Comparison of ENCODE assay signal across 27 mouse cellular contexts in genomic region chr19:45417601-45418000, GRCm38 (mm10). TPM values are rescaled to one million over a fixed set of nuclear protein-coding genes. Genes with fewer than 3 reads are reported as not detected.
DNase-seq lines count a peak whose midpoint lies in the region; ATAC-seq and TF ChIP-seq lines count a peak whose summit lies in the region.
"Had no signal": no experiment of that assay in that cellular context is flagged by ENCODE, and none has a peak within 500 bp of the region (broad histone marks: within the 10 kb centered on the region; RNA-seq: fewer than 3 reads in every experiment).

No protein-coding gene starts in this region.

- no peaks in the 10 kb centered on the region for H3K9me3 ChIP-seq in kidney, postnatal 0 days (replicated peaks; ENCODE audit: low read length)
- H3K9me3 ChIP-seq: embryonic facial prominence, embryonic 13.5 days; embryonic facial prominence, embryonic 15.5 days; forebrain, embryonic 10.5 days; forebrain, embryonic 12.5 days; G1E had no signal

- no peak overlapping the region for H3K4me3 ChIP-seq in kidney, postnatal 0 days (replicated peaks; ENCODE audit: low read depth, low read length)
- H3K4me3 ChIP-seq: embryonic facial prominence, embryonic 13.5 days; embryonic facial prominence, embryonic 15.5 days; erythroblast, embryonic 14.5 days; forebrain, embryonic 10.5 days; forebrain, embryonic 12.5 days had no signal

- no peaks in the 10 kb centered on the region for H3K4me1 ChIP-seq in kidney, postnatal 0 days (replicated peaks; ENCODE audit: insufficient read depth, low read length)

- TF ChIP-seq CTCF in kidney, postnatal 0 days (IDR thresholded peaks at IDR 0.05; ENCODE audit: low read depth), result no peak
- no peak for TF ChIP-seq CTCF in Patski (IDR thresholded peaks at IDR 0.05)

- no peaks in the 10 kb centered on the region for H3K36me3 ChIP-seq in kidney, postnatal 0 days (ENCODE audit: insufficient read depth, low read length)
- H3K36me3 ChIP-seq: embryonic facial prominence, embryonic 15.5 days; forebrain, embryonic 12.5 days had no signal

- ATAC-seq in kidney, postnatal 0 days (replicated peaks; ENCODE audit: low FRiP score, low read depth), result 0 out of 2 replicates have a peak, but pooled peaks have one; percentile 21
- ATAC-seq in Patski, result no peak
- ATAC-seq: CD4-positive, CD25-positive, alpha-beta regulatory T cell, adult 4 months; forebrain, embryonic 14.5 days; forebrain, embryonic 16.5 days had no signal

- in situ Hi-C loops in Patski (cut with MboI; ENCODE audit: low pct_unique_long_range_greater_than_20kb), result no loop called here

- peak; percentile 26 for DNase-seq in adrenal gland, adult 2 months
- DNase-seq in adrenal gland, adult 18-20 months (ENCODE audit: low spot score in 2 of 2), result no peak
- DNase-seq in kidney, adult 9 months, result peak; percentile 62
- DNase-seq in kidney, postnatal 25 days, result no peak
- peak; percentile 12 for DNase-seq in kidney, postnatal 0 days (ENCODE audit: low spot score)
- no peak for DNase-seq in kidney, postnatal 4 days
- peak; percentile 7 for DNase-seq in Patski (ENCODE audit: low read depth, low spot score)
- DNase-seq: adrenal gland, postnatal 10 days; adrenal gland, postnatal 25 days; B cell, adult 2 months; cerebellum, adult 11 months; cerebellum, adult 18-20 months; cerebellum, adult 8-10 months; cerebellum, adult 9-11 months; cerebellum, postnatal 14 days; cerebellum, postnatal 36 days; embryo, embryonic 11 days had no signal

- no peak overlapping the region for H3K27ac ChIP-seq in kidney, postnatal 0 days
- H3K27ac ChIP-seq: embryonic facial prominence, embryonic 13.5 days; embryonic facial prominence, embryonic 15.5 days; forebrain, embryonic 10.5 days; forebrain, embryonic 12.5 days had no signal

- no peak overlapping the region for H3K4me2 ChIP-seq in kidney, postnatal 0 days (ENCODE audit: low read length)
- H3K4me2 ChIP-seq: embryonic facial prominence, embryonic 13.5 days; embryonic facial prominence, embryonic 15.5 days; forebrain, embryonic 12.5 days had no signal

- CTCF ChIA-PET in Patski (lab: Charles Lee), result interaction anchor here (1.1 to 1.4 kb wide), 2 partner anchors 9 to 14 kb away, joined by 4 read pairs; no protein-coding TSS in a partner anchor

- POLR2A ChIA-PET in Patski (lab: Charles Lee), result no interaction called here

- no peaks in the 10 kb centered on the region for H3K27me3 ChIP-seq in kidney, postnatal 0 days (ENCODE audit: insufficient read depth, low read length)
- no peaks in the 10 kb centered on the region for H3K27me3 ChIP-seq in Patski
- H3K27me3 ChIP-seq: CH12.LX; embryonic facial prominence, embryonic 13.5 days; embryonic facial prominence, embryonic 15.5 days; forebrain, embryonic 12.5 days had no signal

- H3K9ac ChIP-seq in kidney, postnatal 0 days (ENCODE audit: low read depth, low read length), result no peak overlapping the region
- H3K9ac ChIP-seq: embryonic facial prominence, embryonic 13.5 days; embryonic facial prominence, embryonic 15.5 days; forebrain, embryonic 12.5 days had no signal

RNA-seq across cellular contexts. Expression of gene Btrc, which starts 54.1 kb away (rescaled TPM):
- 10 to 100 TPM; 31.7 to 34.8 TPM for total RNA-seq in adrenal gland, adult 2 months (2021)
- polyA plus RNA-seq in adrenal gland, adult 2 months (2012; rRNA removed), result 7.8 and 10.5 TPM in 2 replicates
- 10 to 100 TPM; 33.6 to 37.1 TPM for total RNA-seq in adrenal gland, adult 18-20 months (2021)
- polyA plus RNA-seq in kidney, postnatal 0 days (2015; fragmentation: Nextera tagmentation; extraction: Ambion mirVana), result 29.5 and 33.8 TPM in 2 replicates
- 42.1 TPM for polyA plus RNA-seq in Patski (2021)

Comparison
In these comparisons a context has a peak if more than half of its experiments do, and no peak if none do; other contexts are left out.
1. DNase-seq: peak in adrenal gland, adult 2 months (single experiment), kidney, adult 9 months (single experiment), kidney, postnatal 0 days (single experiment) and Patski (single experiment); none in adrenal gland, adult 18-20 months (0 of 2), kidney, postnatal 25 days (0 of 2) and kidney, postnatal 4 days (0 of 2).